Mouse (Mus musculus): ENCODE measurements at regions not wholly inside any gene's neighbourhood (a gene's known extent, or its start where the extent isn't known, plus 50 kb on each side); places are given as distances from the start of the nearest gene placed in this dataset.

DNA sequence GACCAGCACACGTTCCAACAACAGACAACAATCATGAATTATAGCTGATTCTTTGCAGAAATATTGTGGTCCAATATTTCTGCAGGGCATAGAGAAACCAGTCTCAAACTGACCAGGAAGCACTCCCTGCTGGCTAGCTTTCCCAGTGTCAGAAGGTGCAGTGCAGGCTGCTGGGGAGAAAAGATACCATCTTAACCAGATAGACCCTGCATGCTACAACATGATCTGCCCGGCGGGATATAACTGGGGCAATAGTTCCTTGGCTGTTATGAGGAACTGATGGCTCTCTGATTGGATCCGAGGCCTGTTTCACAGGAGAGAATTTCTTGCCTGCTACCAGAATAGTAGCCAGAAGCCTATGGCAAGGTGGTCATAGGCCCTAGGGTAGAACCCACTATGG lies 86.9 kb upstream of the Prok2 start:
- DNase-seq: no peak

GRCm38 (mm10) chr6:99811842-99812241 lies 85.7 kb upstream of the Prok2 start:
- no peak for DNase-seq

GRCm38 (mm10) chr6:99810974-99811798 lies 85.0 kb upstream of the Prok2 start:
- DNase-seq: peak; percentile 67 to 73

DNA sequence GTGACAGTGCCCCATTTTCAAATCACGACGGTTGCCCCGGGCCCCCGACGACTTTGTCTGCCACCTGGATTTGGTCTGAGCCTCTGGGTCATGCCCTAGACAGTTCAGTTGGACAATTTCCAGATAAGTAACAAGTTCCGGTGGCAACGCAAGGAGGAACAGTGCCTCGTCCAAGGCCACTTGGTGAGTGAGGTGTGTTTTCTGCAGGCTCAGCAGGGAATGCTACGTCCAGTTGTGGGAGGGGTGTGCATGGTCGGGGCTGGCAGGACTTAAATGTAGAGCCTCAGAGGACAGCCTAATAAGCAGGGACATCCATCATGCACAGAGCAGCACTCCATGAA lies 78.7 kb upstream of the Prok2 start:
- no peak for DNase-seq

GRCm38 (mm10) chr6:99803983-99804904 lies 78.1 kb upstream of the Prok2 start:
- peak; percentile 83 to 95 for DNase-seq

DNA sequence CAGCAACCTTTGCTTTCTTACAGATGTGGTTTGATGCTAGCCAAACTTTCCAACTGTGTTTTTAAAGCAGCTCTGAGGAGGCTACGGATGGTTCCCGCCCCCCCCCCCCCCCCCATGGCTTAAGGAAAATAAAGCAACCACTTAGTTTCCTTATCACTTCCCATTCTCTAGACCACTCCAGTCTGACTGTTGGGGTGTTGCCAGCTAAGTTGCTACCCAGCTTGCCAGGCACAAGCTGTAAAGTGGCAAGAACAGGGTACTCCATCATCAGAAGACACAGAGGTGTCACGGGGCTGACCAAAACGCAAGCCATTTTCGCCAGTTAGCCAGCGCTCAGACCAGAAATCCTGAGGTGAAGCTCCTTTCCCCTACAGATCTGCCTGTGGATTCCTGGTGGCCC lies 74.7 kb upstream of the Prok2 start:
- DNase-seq: no peak

DNA sequence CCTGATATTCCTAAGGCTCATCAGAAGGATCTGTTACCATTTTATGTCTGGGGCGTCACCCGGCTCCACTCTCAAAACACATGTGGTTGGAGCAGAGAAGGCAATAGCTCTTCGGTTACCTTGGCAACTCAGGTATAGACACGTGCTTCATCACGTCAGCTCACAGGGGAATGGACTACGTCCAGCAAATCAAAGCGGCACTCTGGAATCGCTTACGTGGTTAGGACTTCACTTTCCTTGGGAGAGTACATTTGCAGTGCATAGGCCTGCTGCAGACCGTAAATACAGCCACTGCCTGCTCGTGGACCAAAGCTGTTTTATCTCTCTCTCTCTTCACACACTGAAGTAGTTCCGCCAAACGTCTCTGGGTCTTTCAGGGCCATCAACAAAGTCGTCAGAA lies 74.1 kb upstream of the Prok2 start:
- no peak for DNase-seq

- DNase-seq: no peak
Measured at GRCm38 (mm10) chr6:99796390-99796789, 70.2 kb upstream of the Prok2 start.

- DNase-seq: no peak
Measured at GRCm38 (mm10) chr6:99793546-99793945, 67.4 kb upstream of the Prok2 start.

DNA sequence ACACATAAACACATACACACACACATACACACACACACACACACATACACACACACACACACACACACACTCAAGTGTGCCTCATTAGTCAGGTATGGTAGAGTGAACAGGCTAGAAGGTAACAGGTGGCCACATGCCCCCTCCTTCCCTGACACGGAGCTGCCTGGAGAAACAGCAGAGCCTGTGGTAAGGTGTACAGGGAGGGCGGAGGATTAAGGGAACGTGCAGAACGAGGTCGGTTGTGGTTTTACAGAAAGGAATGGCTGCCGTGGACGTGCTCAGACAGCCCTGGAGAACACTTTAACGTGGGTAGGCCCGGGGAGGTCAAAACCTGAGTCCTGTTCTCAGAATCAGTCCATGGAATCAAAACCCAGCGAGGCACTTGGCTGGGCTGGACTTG lies 66.2 kb upstream of the Prok2 start:
- DNase-seq: no peak

GRCm38 (mm10) chr6:99786977-99787376 lies 60.8 kb upstream of the Prok2 start:
- DNase-seq: no peak

DNA sequence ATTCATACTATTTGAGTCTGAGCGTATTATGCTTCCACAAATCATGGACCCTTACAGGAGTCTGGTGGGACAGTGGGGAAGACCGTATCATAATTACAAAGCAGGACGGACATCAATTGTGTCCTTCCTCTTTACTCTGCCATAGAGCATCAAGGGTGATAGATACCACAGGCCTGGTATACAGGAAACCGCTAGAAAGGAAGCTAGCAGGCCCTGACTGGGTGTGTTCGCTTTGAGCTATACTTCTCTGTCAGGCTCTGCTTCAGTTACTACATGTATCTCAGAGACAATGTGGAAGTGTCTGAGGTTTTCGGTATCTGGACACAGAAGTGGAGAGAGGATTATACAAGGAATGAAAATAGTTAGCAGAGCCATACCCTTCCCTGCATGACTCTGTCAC lies 59.0 kb upstream of the Prok2 start:
- no peak for DNase-seq

- no peak for DNase-seq
Measured at GRCm38 (mm10) chr6:99784804-99785203, 58.6 kb upstream of the Prok2 start.

DNA sequence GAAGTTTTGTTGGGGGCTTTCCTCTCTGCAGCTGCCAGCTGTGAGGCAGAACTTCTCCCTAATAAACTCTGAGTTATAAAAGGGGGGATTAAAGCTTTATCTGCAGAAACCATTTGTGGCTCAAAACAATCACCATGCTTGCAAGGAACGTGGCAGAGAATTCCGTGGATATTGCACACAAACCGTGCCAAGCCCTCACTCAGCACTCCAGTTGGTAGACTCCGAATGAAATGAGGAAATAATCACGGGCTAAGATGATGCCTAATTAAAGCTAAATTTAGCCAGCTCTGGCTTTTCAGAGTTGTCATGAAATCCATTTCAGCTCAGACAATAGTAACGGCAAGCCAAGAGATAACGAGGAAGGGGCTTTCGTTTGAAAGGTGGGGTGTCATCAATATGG lies 58.1 kb upstream of the Prok2 start:
- no peak for DNase-seq

- peak in 1 of 2 experiments; percentile 59 for DNase-seq
Measured at GRCm38 (mm10) chr6:99782996-99783395, 56.8 kb upstream of the Prok2 start.
